Mouse (Mus musculus) lung, adult 2 months (tissue): ENCODE data around the gene Cd47. TPM values are rescaled to one million over a fixed set of nuclear protein-coding genes. Genes with fewer than 3 reads are reported as not detected.

ENCODE experiments used
- DNase-seq: peaks from one replicate; pipeline ENCODE4 v3.0.0; 2022
- H3K4me1 ChIP-seq: fragments of 200-500 bp; 2 replicates; pipeline ENCODE4 v1.6.1; 2011; ENCODE audit warnings: low read length; ENCODE audit not compliant: control insufficient read depth, insufficient read depth
- H3K4me3 ChIP-seq: fragments of 200-500 bp; replicated peaks from 2 replicates; pipeline ENCODE3; 2011; ENCODE audit warnings: low read depth, mild to moderate bottlenecking, control low read depth, low read length; ENCODE audit errors: extremely low read depth
- CTCF ChIP-seq: fragments of 200-500 bp; IDR thresholded peaks from 2 replicates; pipeline ENCODE4 v1.5.1; 2011; ENCODE audit warnings: mild to moderate bottlenecking, low read length, control low read depth; ENCODE audit not compliant: insufficient read depth
- POLR2A ChIP-seq: fragments of 200-500 bp; IDR thresholded peaks from 2 replicates; pipeline ENCODE4 v1.6.1; 2011; ENCODE audit warnings: low read depth, mild to moderate bottlenecking, control low read depth, low read length, borderline replicate concordance; ENCODE audit errors: extremely low read depth
- WGBS: fragments of 180-500 bp; shearing (Covaris S2); methylation state at CpG from one replicate; pipeline ENCODE4 v1.1.7; 2018; 5-methylcytosine and 5-hydroxymethylcytosine counted together
- polyA plus RNA-seq: library from polyadenylated mRNA; depleted of rRNA; stranded (reverse); fragments of >200 nt; gene quantifications from 2 replicates; pipeline ENCODE4 v1.2.3, GENCODE M21; 2012

The Cd47 gene
- polyA plus RNA-seq, 1 experiment, result 80.1 TPM

GRCm38 (mm10) chr16:49904248-49904930 is 104.1 kb downstream of the Cd47 start:
- Histone ChIP-seq H3K4me3 (no peak overlapping the region), H3K4me1 (peaks cover 20% of the 10 kb centered on the region)
- 63% methylated on average over 10 of the region's 10 CpGs for WGBS
- TF ChIP-seq POLR2A (no peak), CTCF (no peak)
- DNase-seq, result no peak

GRCm38 (mm10) chr16:49905041-49905440 is 104.7 kb downstream of the Cd47 start:
- 59% methylated on average over 3 of the region's 3 CpGs for WGBS
- H3K4me3 ChIP-seq, result no peak overlapping the region
- peaks cover 20% of the 10 kb centered on the region for H3K4me1 ChIP-seq
- TF ChIP-seq CTCF, result no peak
- no peak for DNase-seq

GRCm38 (mm10) chr16:49905601-49906001 is 105.3 kb downstream of the Cd47 start:
- DNase-seq, result no peak
- Histone ChIP-seq H3K4me1 (peaks cover 20% of the 10 kb centered on the region), H3K4me3 (no peak overlapping the region)
- WGBS, result 26% methylated on average over 8 of the region's 8 CpGs
- TF ChIP-seq POLR2A (no peak), CTCF (no peak)

DNA sequence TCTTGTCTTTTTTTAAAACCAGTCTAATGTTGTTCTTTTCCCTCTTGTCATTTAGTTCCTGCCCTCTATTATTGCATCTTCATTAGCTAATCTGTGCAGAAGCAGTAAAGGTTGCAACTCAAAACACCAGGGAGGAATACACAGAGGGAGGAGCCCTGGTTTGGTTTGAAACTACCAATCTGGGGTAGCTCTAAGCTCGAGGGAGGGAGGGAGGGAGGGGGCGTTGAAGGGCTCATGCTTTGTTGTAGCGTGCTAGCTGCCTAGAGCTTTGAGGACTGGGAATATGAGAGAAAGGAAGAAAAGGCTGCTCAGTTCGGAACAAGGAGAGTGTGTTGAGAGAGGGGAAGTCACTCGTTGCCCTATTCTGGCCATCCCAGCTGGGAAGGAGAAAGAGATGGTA is 105.7 kb downstream of the Cd47 start:
- no peak overlapping the region for H3K4me3 ChIP-seq
- WGBS, result 28% methylated on average over 5 of the region's 5 CpGs
- H3K4me1 ChIP-seq, result peaks cover 18% of the 10 kb centered on the region
- TF ChIP-seq POLR2A, result no peak
- TF ChIP-seq CTCF, result no peak
- no peak for DNase-seq

- no peak for TF ChIP-seq CTCF
- TF ChIP-seq POLR2A, result no peak
- no peak overlapping the region for H3K4me3 ChIP-seq
- DNase-seq, result no peak
- 57% methylated on average over 2 of the region's 2 CpGs for WGBS
- H3K4me1 ChIP-seq, result peaks cover 18% of the 10 kb centered on the region
Observed at GRCm38 (mm10) chr16:49906940-49907339, 106.6 kb downstream of the Cd47 start.

- Histone ChIP-seq H3K4me3 (no peak overlapping the region), H3K4me1 (peaks cover 18% of the 10 kb centered on the region)
- DNase-seq, result no peak
- TF ChIP-seq CTCF, result no peak
- TF ChIP-seq POLR2A, result no peak
- 28% methylated on average over 4 of the region's 4 CpGs for WGBS
Observed at GRCm38 (mm10) chr16:49907356-49907755, 107.0 kb downstream of the Cd47 start.

GRCm38 (mm10) chr16:49909536-49909935 is 109.2 kb downstream of the Cd47 start:
- no peak for DNase-seq
- TF ChIP-seq POLR2A (no peak), CTCF (no peak)
- Histone ChIP-seq H3K4me3 (no peak overlapping the region), H3K4me1 (peaks cover 18% of the 10 kb centered on the region)
- 59% methylated on average over 8 of the region's 8 CpGs for WGBS

GRCm38 (mm10) chr16:49914094-49914493 is 113.8 kb downstream of the Cd47 start:
- no peak for DNase-seq
- no peaks in the 10 kb centered on the region for H3K4me1 ChIP-seq
- 76% methylated on average over 2 of the region's 2 CpGs for WGBS

GRCm38 (mm10) chr16:49915532-49916476 is 115.5 kb downstream of the Cd47 start:
- DNase-seq, result no peak
- WGBS, result 92% methylated on average over 11 of the region's 11 CpGs
- Histone ChIP-seq H3K4me1 (no peaks in the 10 kb centered on the region), H3K4me3 (no peak overlapping the region)
- TF ChIP-seq POLR2A (no peak), CTCF (no peak)

More at GRCm38 (mm10) chr16:49914094-49914493, 113.8 kb downstream of the Cd47 start:
- TF ChIP-seq CTCF (no peak), POLR2A (no peak)
- no peak overlapping the region for H3K4me3 ChIP-seq

DNA sequence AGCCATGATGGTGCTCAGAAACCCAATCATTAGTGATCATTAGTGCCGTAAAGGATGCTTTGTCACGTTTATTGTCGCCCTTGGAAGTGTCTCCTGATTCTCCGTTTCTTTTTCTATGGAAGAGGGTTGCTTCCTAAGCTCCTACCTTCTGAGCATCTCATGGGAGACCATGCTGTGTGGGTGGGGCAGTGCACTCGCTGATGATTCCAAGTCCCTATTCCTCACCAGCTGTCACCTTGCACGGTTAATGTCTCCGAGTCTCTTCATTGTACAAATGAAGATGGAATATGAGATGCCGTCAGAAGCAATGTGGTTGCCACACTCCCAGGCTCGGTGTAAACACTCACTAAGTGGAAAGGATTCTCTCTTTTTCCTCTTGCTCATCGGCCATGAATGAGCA is 119.9 kb downstream of the Cd47 start:
- no peak for DNase-seq
- peaks cover 2% of the 10 kb centered on the region for H3K4me1 ChIP-seq
- no peak overlapping the region for H3K4me3 ChIP-seq
- TF ChIP-seq CTCF (no peak), POLR2A (no peak)
- 92% methylated on average over 10 of the region's 10 CpGs for WGBS
